Mouse (Mus musculus) mesoderm, embryonic 11.5 days (tissue): ENCODE measurements around the gene Rplp1.

ENCODE experiments used
- DNase-seq: peaks from one replicate; pipeline ENCODE4 v3.0.0-alpha.2; 2012; ENCODE audit warnings: low read depth, low spot score

The Rplp1 gene

DNA sequence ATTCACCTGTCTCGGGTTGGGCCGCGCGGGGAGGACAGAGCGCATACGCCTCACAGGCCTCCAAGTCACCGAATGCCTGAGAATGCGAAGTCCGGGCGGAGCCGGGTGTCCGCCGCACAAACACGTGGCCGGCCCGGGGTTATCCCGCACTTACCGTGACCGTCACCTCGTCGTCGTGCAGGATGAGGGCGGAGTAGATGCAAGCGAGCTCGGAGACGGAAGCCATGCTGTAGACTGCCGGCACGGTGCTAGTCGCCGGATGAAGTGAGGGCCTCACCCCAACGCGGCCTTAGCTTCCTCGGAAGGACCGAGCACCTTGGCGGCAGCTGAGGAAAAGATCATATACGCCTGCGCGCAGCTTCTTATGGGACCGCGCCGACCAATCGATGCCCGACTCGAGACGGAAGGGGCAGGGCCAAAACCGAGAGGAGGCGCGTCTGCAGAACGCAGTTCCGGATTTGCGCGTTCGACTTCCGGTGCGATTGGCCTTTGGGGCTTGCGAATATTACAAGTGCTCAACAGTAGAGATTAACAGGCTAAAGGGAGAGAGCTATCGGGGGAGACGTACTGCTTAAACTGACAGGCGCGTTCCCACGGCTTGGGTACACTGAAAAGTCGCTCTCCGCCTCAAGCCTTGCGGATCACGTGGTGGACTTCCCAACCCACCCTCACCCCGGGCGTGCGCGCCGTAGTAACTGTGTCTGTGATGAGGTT is at the start of gene Rplp1:
Rplp1 (minus strand) TSS at position 340 of the 714 bp plus-strand sequence.
- DNase-seq: peak; percentile 97

DNA sequence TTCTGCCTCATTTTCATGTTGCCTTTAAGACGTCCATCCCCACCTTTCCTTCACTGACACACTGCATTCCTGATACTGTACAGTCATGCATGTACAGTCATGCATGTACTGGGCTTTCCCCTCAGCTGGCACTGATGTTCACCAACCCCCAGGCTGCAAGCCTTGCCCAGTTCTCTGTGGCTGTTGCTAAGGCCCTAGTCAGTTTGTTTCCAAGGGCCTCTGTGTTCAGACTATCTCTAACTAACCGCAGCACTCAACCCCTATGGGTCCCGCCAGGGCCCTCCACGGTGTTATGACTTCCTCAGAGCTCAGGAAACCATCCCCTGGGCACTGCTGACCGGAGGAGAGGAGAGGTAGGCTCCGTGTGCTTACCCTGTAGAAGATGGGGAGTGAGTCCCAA is 49.0 kb upstream of the Rplp1 start:
- no peak for DNase-seq

DNA sequence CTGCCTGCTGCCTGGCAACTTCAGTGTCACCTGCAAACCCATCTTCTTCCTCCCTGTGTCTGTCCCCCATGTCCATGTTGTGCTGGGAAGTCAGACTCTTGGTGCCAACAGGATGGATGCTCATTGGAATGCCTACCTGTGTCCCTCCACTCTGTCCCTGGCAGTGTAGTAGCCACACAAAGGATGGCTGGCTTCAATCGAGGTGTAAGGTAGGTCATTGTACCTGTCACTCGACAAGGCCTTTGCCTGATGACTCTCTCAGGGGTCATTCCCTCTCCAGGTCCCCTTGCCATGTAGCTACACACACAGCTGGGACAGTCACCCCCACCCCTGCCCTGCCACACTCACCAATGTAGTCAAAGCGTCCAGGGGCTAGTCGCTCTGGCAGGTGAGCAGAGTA is 46.8 kb upstream of the Rplp1 start:
- DNase-seq: no peak

DNA sequence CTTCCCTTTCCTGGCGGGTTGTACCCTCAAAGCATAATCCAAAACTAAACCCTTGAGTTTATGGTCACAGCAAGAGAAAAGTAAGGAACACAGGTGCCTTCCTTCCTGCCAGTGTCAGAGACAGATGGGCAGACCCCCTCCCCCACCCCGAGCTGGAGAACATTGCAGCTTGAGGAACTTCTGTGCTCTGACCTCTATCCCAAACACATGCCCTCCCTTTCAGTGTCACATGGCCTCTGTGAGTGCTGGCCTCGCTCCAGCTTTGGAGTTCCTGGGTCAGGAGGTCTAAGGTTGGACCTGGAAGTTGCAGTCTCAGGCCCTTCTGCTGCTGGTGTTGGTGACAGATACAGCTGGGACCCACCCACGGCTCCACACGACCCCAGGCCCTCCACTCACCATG is 46.4 kb upstream of the Rplp1 start:
- no peak for DNase-seq

DNA sequence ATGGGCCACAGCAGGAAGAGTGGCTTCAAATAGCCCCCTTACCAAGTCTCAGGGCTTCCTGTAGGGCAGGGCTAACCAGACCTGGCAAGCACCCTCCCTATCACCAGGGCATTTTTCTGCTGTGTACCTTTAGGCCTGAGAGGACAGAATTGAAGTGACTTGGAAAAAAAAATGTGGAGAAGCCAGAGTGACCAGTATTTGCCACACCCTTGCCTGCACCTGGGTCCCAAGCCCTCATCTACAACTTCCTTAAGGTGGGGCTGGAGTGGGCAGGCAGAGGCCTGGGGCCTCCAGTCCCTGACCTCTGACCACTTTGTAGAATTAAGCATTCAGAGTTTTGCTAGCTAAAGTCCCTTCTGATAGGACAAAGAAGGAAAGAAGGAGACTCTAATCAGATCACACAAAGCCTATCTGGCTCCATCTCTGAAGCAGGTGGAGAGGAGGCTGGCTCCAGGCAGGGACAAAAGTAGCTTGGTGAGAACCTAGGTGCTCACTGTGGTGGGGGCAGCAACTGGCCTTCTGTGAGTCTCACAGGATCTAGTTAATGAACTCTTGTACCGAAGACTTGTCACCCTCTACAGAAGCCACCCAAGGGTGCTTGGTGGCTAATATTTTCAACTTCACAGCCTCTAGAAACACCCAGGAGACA is 45.7 kb upstream of the Rplp1 start:
- DNase-seq: no peak

DNA sequence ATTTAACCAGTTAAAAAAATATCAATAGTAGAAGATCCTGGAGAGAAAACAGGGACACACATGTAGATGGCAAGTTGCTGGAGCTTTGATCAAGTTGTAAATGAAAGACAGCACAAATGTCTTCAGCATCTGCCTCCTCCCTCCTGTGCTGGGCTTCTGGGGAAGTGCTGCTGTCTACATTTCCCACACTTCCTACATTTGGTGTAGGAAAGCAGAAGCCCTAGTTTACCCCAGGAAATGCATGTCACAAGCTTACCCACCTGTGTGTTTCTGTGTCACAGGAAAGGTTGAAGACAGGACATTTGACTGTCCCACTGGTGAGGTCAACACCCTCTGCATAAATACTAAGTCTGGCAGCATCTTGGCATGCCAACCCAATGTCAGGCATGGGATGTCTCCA is 40.4 kb upstream of the Rplp1 start:
- DNase-seq: no peak

DNA sequence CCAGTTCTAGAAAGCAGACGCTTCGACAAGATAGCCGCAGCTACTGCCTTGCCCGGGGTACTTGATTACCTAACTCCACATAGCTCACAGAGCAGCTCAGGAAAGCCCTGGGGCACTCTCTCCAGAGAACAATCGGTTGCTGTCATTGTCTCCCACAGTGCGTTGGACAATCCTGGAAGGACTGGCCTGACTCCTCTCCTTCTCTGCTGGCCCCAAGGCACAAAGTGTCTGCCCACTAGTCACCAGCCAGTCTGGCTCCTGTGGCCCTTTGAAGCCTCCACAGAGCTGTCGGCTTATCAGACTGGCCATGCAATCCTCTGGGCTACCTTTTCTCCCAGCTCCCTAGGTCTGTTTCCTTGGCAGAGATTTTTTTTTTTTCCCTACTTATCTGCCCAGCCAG is 37.9 kb upstream of the Rplp1 start:
- no peak for DNase-seq

DNA sequence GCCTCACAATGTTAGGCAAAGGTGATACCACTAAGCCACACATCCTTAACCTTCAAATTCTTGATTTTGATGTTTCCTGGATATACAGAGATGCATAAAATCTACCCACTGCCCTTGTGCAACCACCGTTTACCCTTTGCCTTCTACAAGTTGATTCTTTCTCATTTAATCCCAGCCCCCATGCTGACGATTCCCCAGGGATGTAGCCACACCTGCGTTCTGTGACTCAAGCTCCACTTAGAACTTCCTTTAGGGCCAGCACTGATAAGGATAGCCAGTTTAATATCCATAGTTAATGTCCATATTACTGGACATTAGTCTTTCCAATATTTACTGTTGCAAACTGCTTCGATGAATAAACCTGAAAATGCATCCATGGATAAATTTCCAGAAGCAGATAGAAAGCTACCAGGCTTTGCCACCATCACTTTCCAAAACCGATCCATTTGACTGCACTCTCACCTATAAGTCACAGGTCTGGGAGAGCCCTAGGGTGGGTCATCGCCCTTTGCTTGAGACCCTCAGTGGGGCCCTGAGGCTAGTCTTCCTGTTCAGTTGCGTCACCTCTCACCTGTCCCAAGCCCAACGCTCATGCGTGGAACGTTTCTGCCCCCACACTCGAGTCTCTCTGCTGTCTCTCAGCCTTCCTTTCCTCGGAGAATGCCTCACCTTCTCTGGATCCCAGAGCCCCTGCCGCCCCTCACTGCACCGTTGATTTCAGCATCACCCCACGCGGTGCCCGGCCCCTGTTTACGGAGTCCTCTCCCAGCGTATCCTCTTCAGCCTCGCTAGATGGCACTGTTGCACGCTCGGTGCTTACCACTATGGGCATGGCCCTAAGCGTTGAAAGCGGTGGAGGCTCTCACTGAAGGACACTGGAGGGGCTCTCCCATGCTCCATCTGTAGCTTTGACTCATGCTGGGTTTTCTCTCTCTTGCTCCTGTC is 33.3 kb upstream of the Rplp1 start:
- DNase-seq: peak; percentile 94

DNA sequence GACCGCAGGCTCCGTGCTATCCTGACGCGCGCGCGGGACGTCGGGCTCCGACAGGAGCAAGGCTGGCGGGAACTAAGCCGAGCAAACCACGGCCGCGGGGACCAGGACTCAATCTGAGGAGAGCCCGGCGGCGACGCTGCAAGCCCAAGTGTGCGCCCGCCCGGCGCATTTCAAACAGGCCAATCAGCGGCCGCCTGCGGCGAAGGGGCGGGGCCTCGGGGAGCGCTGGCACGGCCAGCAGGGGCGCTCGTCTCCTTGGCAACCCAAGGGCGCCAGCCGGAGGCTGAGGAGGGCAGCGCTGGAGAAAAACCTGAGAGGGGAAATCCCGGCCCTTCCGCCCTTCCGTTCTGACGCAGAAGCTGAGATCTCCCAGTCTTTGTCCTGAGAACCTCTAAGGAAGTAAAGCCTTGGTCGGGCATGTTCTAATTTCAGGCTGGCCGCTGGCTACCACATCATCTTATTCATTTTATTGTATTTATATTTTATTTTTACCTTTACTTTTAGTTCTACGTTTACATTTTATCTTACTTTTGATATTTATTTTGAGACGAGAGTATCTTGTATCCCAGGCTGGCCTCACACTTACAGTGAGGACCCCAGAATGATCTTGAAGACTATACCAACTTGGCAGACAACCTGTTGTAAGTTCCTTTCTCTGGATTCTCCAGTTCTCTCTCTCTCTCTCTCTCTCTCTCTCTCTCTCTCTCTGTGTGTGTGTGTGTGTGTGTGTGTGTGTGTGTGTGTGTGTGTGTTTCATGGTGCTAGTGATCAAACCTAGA is 32.5 kb upstream of the Rplp1 start, which contains the start of gene Kif23:
Kif23 (minus strand) TSS at position 152 of the 779 bp plus-strand sequence.
- DNase-seq: peak; percentile 99

DNA sequence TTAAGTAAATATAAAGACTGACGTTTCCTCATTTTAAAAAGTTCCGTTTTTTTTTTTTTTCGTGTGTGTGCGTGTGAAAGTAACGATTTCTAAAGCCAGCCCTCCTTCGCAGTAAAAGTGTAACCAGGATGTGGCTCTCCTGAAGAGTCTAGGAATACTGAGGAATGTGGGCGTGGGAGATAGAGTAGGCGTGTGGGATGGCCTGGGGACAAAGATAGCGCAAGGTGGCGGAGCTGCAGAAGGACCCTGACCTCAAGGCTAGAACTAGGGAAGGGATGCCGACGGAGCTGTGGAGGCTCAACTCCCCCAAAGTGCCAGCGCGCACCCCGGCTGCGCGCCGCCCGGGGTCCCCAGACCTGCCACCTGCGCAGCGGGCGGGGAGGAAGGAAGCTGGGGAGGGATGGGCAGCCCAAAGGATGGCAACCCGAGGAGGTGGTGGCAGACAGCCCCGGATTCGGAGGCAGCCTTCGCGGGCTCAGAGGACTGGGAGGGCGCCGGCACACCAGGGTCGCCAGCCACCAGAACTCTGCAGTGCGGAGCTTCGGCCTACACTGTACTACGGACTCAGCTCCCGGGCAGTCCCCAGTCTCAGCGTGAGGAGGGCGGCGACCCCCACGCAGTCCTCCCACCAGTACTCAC is 31.8 kb upstream of the Rplp1 start:
- DNase-seq: peak; percentile 57

DNA sequence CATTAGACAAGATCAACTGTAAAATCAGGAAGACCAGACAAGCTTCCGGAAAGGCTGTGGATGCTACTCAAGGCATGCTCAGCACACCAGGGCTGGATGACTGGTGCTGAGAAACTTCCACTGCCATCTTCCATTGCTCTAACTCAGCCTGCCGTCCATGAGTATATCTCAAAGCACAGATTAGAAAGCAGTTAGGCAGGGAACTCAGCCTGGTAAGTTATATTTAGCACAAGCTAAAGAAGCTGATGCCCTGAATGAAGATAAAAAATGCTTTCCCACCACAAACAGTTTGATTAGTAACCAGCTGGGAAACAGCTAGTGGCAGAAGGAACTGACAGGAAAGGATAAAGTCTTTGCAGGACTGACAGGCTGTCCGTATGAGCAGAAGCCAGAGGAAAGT is 26.7 kb upstream of the Rplp1 start:
- DNase-seq: no peak

DNA sequence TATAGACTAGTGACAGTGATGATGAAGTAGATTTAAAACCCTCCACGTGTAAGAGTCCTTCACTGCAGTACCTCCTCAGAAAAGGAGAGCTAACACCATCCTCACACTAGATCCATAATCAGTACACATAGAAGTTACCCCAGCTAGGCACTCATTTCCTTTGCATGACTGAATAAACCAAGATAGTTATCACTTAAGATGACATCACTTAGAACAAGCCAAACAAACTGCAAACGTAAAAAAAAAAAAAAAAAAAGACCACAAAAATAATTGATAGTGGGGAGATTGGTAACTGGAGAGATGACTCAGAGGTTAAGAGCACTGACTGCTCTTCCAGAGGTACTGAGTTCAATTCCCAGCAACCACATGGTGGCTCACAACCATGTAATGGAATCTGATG is 19.0 kb upstream of the Rplp1 start:
- DNase-seq: no peak

DNA sequence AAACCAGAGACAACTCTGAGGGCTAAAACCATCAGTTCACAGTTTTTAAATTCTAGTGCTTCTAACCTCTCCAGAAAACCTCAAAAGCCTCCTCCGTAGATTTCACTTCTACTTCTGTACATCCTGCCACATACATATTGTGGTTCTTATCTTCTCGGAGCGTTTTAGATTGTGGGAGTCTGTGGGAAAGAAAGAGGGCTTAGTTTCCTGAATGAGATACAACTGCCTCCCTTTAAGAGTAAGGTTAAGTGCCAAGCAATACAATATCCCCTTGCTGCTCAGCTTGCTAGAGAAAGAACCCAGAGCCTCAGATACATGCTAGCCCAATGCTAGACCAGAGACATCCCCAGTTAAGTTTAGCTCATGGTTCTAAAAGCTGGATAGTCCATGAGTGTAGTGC is 17.7 kb upstream of the Rplp1 start:
- no peak for DNase-seq

DNA sequence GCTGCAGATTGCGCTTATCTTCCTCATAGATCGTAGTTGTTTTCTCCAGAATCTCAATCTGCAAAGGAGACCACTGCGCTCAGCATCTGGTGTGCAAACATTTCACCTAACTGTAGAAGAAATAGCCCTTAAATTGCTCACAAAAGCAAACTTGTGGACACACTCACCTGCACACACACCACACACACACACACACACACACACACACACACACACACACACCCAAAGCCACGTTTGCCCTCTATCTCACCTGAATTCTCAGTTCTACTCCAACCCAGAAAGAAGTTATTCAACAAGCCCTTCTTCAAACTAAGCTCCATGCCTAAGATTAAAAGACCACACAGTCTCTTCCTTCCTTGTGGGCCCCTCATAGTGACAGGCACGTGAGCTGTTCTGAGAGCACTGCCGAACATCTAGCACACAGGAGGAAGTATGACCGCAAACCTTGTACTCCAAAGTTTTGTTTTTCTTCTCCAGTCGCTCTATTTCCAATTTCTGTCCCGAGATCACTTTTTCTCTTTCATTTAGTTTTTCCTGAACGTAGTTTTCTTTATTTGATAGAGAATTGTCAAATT is 10.8 kb upstream of the Rplp1 start:
- DNase-seq: no peak

DNA sequence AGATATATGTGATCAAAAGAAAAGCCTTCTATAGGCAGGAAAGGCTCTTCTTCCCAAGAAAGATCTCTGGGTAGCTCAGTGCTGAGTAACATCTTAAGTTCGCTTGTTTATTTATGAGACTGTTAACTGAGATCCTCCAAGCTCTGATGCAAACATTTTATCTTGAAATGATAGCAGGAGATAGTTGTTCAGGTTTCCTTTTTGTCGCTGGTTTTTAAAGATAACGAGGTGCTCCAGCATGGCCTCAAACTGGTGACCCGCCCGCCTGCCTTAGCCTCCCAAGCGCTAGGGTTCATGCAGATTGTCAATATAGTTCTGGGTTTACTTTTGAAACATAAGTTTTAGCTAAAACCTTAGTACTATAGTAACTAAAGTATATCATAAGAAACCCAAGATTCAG is 6.0 kb upstream of the Rplp1 start:
- DNase-seq: no peak

DNA sequence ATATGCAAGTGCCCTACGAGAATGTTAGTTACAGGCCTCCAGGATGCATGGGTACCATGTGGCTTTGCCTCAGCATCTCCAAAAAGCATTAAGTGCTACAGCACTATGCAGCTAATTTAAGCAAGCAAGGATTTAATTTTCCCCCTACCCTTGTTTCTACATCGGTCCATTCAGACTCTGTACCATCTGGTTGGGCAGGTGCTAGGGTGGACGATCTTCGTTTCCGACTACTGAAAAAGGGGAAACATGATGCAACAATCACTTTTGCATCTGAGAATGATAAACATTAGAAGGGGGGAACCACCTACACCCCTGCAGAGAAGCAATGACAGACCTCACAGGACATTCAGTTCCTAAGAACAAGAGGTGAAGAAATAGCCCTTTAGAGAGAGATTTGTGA is 5.1 kb upstream of the Rplp1 start:
- DNase-seq: no peak

DNA sequence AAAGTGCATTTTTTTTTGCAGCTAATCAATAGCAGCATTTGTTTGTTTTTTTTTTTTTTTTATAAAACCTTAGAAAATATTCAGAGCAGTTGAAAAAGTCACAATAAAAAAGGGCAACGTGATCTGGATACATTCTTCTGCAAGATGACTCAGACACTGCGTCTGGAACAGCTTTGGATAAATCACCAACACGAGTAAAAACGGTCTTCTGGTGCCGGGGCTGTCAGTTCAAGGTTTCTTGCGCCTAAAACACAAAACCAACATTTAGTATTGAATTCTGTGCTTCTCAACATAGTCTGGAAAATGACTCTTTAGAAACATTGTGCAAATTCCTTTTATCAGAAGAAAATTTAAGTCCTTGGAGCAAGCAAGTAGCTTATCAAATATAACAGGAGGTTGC is 3.1 kb upstream of the Rplp1 start:
- no peak for DNase-seq

DNA sequence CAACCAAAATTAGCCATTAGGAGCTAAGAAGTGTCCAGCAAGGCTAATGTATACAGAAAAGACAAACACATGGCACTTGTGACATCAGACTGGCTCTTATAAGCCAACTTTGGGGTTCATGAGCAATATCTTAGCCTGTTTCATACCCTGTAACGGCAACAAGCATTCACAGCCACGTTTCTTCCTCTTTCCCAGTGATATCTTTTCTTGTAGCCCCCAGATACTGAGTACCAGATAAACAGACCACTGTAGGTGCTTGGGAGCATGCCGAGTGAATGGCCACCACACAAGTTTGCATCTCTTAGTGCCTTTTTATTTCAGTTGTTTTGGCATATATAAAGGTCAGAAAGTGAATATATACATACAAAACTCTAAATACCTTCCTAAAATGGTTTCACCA is 2.6 kb upstream of the Rplp1 start:
- no peak for DNase-seq

DNA sequence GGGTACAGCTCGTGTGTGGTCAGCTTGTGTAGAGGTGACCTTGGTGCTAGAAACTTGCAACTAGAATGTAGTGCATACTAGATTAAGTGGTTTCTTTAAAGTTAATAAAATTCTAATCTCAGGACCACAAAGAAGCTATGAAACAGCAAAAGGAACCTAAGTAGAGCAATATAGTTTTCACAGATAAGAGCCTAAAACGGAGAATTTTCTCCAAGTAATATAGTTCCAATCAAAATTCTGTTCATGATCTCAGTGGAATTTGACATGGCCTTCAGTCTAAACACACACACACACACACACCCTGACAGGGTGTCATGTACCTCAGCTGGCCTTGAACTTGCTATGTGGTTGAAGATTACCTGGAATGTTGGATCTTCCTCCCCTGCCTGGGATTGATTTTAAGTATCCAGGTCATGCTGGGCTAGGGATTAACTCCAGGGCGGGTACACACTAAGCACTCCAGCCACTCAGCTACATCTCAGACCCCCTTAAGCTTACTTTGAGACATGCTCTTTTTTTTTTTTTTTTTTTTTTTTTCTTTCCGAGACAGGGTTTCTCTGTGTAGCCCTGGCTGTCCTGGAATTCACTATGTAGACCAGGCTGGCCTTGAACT is 1.2 kb upstream of the Rplp1 start:
- no peak for DNase-seq

DNA sequence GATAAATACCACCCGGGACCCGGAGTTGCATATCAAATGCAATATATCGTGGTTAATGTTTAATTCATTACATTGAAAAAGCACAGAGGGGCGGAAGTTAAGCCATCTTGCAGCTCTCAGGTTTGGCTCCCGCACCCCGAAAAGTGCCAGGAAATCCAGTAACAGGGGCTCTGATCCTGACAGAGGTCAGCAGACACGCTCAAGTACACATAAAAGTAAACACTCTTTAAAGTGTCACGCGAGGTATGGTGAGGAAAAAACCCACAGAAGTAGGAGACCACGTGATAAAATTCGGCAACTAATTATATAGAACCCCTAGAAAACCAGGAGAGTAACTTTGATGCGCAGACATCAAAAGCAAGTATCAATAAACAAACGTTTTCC is 567 bp upstream of the Rplp1 start:
- no peak for DNase-seq
